Mouse (Mus musculus) midbrain, embryonic 15.5 days (tissue): Measurements from ENCODE around the gene Actr3b. TPM values are rescaled to one million over a fixed set of nuclear protein-coding genes. Genes with fewer than 3 reads are reported as not detected.

Experiments used
- ATAC-seq: fragments of 200-750 bp; cut with Nextera tagmentation; replicated peaks from 2 replicates; pipeline ENCODE4 v1.8.0; 2017; ENCODE audit warnings: moderate TSS enrichment
- H3K27ac ChIP-seq: fragments of 300-500 bp; sonication (generic); 2 replicates; pipeline ENCODE4 v1.5.1; 2015; ENCODE audit warnings: mild to moderate bottlenecking, inconsistent platforms
- H3K27me3 ChIP-seq: fragments of 300-500 bp; sonication (generic); replicated peaks from 2 replicates; pipeline ENCODE4 v1.6.1; 2015; ENCODE audit warnings: inconsistent platforms
- H3K36me3 ChIP-seq: fragments of 300-500 bp; sonication (generic); replicated peaks from 2 replicates; pipeline ENCODE4 v1.6.1; 2015; ENCODE audit warnings: inconsistent platforms
- H3K4me1 ChIP-seq: fragments of 300-500 bp; sonication (generic); 2 replicates; pipeline ENCODE4 v1.6.1; 2015; ENCODE audit warnings: inconsistent platforms
- H3K4me2 ChIP-seq: fragments of 300-500 bp; sonication (generic); 2 replicates; pipeline ENCODE4 v1.6.1; 2015; ENCODE audit warnings: inconsistent platforms, mild to moderate bottlenecking, moderate library complexity
- H3K4me3 ChIP-seq: fragments of 300-500 bp; sonication (generic); 2 replicates; pipeline ENCODE4 v1.5.1; 2015; ENCODE audit warnings: mild to moderate bottlenecking, inconsistent platforms
- H3K9ac ChIP-seq: fragments of 300-500 bp; sonication (generic); 2 replicates; pipeline ENCODE4 v1.6.1; 2015; ENCODE audit warnings: mild to moderate bottlenecking, inconsistent platforms
- H3K9me3 ChIP-seq: fragments of 300-500 bp; sonication (generic); 2 replicates; pipeline ENCODE4 v1.6.1; 2016; ENCODE audit warnings: inconsistent platforms
- WGBS: fragments of 180-500 bp; shearing (Covaris S2); methylation state at CpG from one replicate; pipeline ENCODE4 v1.1.7; 2015; ENCODE audit warnings: mixed read lengths; 5-methylcytosine and 5-hydroxymethylcytosine counted together
- polyA plus RNA-seq: library from polyadenylated mRNA; unstranded; fragments of >200 nt; fragmentation: Nextera tagmentation; extraction: Ambion mirVana; gene quantifications from 2 replicates; pipeline ENCODE4 v1.2.1, GENCODE M21; 2015

The Actr3b gene
- polyA plus RNA-seq, 1 experiment from 2014 or later: 35.1 TPM

- Histone ChIP-seq H3K9ac (no peak overlapping the region), H3K27me3 (no peaks in the 10 kb centered on the region), H3K9me3 (no peaks in the 10 kb centered on the region), H3K4me1 (no peaks in the 10 kb centered on the region), H3K27ac (no peak overlapping the region), H3K36me3 (no peaks in the 10 kb centered on the region), H3K4me3 (no peak overlapping the region), H3K4me2 (no peak overlapping the region)
- WGBS: 78% methylated on average over 6 of the region's 6 CpGs
- no peak for ATAC-seq
Measured at GRCm38 (mm10) chr5:25800929-25801328, 41.1 kb downstream of the Actr3b start.

DNA sequence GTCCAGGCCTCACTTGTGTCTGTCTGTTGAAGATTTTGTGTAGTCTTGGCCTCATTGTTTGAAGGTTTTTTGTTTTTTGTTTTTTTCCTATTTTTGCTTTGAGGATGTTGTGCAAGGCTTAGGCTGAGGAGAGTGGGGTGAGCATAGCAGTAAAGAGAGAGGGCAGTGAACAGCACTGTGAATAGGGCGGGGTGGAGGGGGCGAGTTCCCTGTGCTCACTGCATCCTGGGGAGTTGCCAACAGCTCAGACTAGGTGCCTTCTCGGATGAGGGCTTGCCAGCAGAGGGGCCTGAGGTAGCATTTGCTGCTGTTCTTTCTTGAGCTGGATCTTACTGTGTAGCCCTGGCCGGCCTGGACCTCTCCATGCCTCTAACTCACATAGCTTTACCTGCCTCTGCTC lies 41.9 kb downstream of the Actr3b start:
- ATAC-seq: no peak
- no peaks in the 10 kb centered on the region for H3K27me3 ChIP-seq
- H3K9ac ChIP-seq: no peak overlapping the region
- 71% methylated on average over 4 of the region's 4 CpGs for WGBS
- no peak overlapping the region for H3K4me3 ChIP-seq
- H3K36me3 ChIP-seq: no peaks in the 10 kb centered on the region
- no peak overlapping the region for H3K27ac ChIP-seq
- H3K4me2 ChIP-seq: no peak overlapping the region
- H3K9me3 ChIP-seq: no peaks in the 10 kb centered on the region
- no peaks in the 10 kb centered on the region for H3K4me1 ChIP-seq

DNA sequence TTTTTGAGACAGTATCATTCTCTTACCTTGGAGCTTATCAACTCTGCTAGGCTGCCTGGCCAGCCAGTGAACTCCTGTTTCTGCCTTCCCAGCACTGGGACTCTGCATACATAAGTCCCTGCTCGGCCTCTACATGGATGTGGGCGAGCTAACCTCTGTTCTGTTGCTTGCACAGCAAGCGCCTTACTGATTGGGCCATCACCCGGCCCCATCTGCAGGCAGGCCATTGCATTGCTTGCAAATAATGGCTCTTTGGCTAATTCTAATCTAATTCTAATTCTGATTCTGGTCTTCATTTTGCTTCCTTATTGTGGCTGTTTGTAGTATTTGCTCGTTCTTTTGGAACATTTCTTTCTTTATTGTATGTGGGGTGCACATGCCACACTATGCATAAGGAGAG lies 44.8 kb downstream of the Actr3b start:
- Histone ChIP-seq H3K4me2 (no peak overlapping the region), H3K36me3 (no peaks in the 10 kb centered on the region), H3K27me3 (no peaks in the 10 kb centered on the region), H3K27ac (no peak overlapping the region), H3K9ac (no peak overlapping the region), H3K9me3 (no peaks in the 10 kb centered on the region), H3K4me3 (no peak overlapping the region), H3K4me1 (no peaks in the 10 kb centered on the region)
- ATAC-seq: no peak
- WGBS: 75% methylated on average over 5 of the region's 5 CpGs

- H3K4me1 ChIP-seq: no peaks in the 10 kb centered on the region
- no peak for ATAC-seq
- H3K36me3 ChIP-seq: no peaks in the 10 kb centered on the region
- H3K27me3 ChIP-seq: no peaks in the 10 kb centered on the region
- WGBS: 45% methylated on average over 6 of the region's 6 CpGs
- H3K9me3 ChIP-seq: no peaks in the 10 kb centered on the region
- no peak overlapping the region for H3K4me3 ChIP-seq
- H3K9ac ChIP-seq: no peak overlapping the region
- H3K4me2 ChIP-seq: no peak overlapping the region
- no peak overlapping the region for H3K27ac ChIP-seq
Measured at GRCm38 (mm10) chr5:25812922-25813321, 53.1 kb downstream of the Actr3b start.

GRCm38 (mm10) chr5:25829308-25830094 lies 69.7 kb downstream of the Actr3b start:
- 74% methylated on average over 16 of the region's 16 CpGs for WGBS

GRCm38 (mm10) chr5:25830802-25831201 lies 71.0 kb downstream of the Actr3b start:
- Histone ChIP-seq H3K27ac (no peak overlapping the region), H3K4me1 (no peaks in the 10 kb centered on the region), H3K4me2 (no peak overlapping the region), H3K36me3 (no peaks in the 10 kb centered on the region), H3K27me3 (no peaks in the 10 kb centered on the region), H3K9ac (no peak overlapping the region), H3K4me3 (no peak overlapping the region), H3K9me3 (no peaks in the 10 kb centered on the region)
- 72% methylated on average over 3 of the region's 3 CpGs for whole genome bisulfite sequencing
- ATAC-seq: no peak

More at GRCm38 (mm10) chr5:25829308-25830094, 69.7 kb downstream of the Actr3b start:
- Histone ChIP-seq H3K9me3 (no peaks in the 10 kb centered on the region), H3K4me1 (no peaks in the 10 kb centered on the region), H3K9ac (no peak overlapping the region), H3K4me2 (no peak overlapping the region), H3K27ac (no peak overlapping the region), H3K4me3 (no peak overlapping the region), H3K27me3 (no peaks in the 10 kb centered on the region), H3K36me3 (no peaks in the 10 kb centered on the region)
- no peak for ATAC-seq

DNA sequence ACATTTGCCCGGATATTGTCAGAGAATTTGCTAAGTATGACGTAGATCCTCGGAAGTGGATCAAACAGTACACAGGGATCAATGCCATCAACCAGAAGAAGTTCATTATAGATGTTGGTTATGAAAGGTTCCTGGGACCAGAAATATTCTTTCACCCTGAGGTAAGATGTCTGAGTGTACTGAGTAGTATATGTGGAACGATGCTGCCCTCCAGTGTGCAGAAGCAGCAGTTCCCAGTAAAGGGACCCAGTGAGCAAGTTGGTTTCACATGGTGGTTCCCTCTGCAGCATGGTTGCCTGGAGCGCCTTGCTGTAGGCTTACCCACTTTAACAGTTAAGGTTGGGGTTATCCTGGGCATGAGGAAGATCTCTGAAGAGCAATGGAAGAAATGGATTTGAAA lies 71.8 kb downstream of the Actr3b start:
- Histone ChIP-seq H3K27ac (no peak overlapping the region), H3K9me3 (no peaks in the 10 kb centered on the region), H3K4me3 (no peak overlapping the region), H3K36me3 (no peaks in the 10 kb centered on the region), H3K4me2 (no peak overlapping the region), H3K4me1 (no peaks in the 10 kb centered on the region), H3K27me3 (no peaks in the 10 kb centered on the region), H3K9ac (no peak overlapping the region)
- 69% methylated on average over 5 of the region's 5 CpGs for WGBS
- ATAC-seq: peak; percentile 89

- Histone ChIP-seq H3K9me3 (no peaks in the 10 kb centered on the region), H3K36me3 (no peaks in the 10 kb centered on the region), H3K4me2 (no peak overlapping the region), H3K4me3 (no peak overlapping the region), H3K9ac (no peak overlapping the region), H3K27ac (no peak overlapping the region), H3K4me1 (no peaks in the 10 kb centered on the region), H3K27me3 (no peaks in the 10 kb centered on the region)
- WGBS: 32% methylated on average over 4 of the region's 4 CpGs
- peak; percentile 40; the same call in 1 of the 2 replicates for ATAC-seq
Measured at GRCm38 (mm10) chr5:25839400-25839799, 79.6 kb downstream of the Actr3b start.

- no peak for ATAC-seq
- Histone ChIP-seq H3K4me1 (no peaks in the 10 kb centered on the region), H3K4me2 (no peak overlapping the region), H3K36me3 (no peaks in the 10 kb centered on the region), H3K27ac (no peak overlapping the region), H3K4me3 (no peak overlapping the region), H3K9me3 (no peaks in the 10 kb centered on the region), H3K9ac (no peak overlapping the region), H3K27me3 (no peaks in the 10 kb centered on the region)
- WGBS: 95% methylated on average over 6 of the region's 6 CpGs
Measured at GRCm38 (mm10) chr5:25846558-25846957, 86.8 kb downstream of the Actr3b start.

DNA sequence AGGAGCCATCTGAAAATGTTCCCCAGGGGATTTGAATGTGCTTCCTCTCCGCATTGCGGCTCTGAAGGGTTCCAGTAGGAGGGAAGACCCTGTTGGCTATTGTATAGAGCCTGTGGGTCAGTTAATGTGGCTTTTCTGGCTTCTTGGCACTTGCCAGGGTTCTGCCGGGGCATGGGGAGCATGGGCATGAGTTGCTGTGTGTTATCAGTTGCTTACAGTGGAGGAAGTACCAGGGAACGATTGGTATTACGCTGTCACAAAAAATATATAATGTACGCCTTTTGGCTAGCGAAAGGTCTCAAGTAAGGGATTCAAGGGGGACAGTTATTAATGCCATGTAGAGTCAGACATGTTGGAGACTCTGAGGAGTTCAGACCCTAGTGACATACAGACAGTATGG lies 87.4 kb downstream of the Actr3b start:
- Histone ChIP-seq H3K9me3 (no peaks in the 10 kb centered on the region), H3K4me2 (no peak overlapping the region), H3K27me3 (no peaks in the 10 kb centered on the region), H3K36me3 (no peaks in the 10 kb centered on the region), H3K9ac (no peak overlapping the region), H3K4me1 (no peaks in the 10 kb centered on the region), H3K4me3 (no peak overlapping the region), H3K27ac (no peak overlapping the region)
- WGBS: 88% methylated on average over 7 of the region's 7 CpGs
- ATAC-seq: no peak

- Histone ChIP-seq H3K9me3 (no peaks in the 10 kb centered on the region), H3K4me1 (no peaks in the 10 kb centered on the region), H3K4me3 (no peak overlapping the region), H3K36me3 (no peaks in the 10 kb centered on the region), H3K27ac (no peak overlapping the region), H3K27me3 (no peaks in the 10 kb centered on the region), H3K4me2 (no peak overlapping the region), H3K9ac (no peak overlapping the region)
- WGBS: 50% methylated on average over 9 of the region's 9 CpGs
- 0 out of 2 replicates have a peak, but pooled peaks have one; percentile 50 for ATAC-seq
Measured at GRCm38 (mm10) chr5:25848058-25848457, 88.3 kb downstream of the Actr3b start.

DNA sequence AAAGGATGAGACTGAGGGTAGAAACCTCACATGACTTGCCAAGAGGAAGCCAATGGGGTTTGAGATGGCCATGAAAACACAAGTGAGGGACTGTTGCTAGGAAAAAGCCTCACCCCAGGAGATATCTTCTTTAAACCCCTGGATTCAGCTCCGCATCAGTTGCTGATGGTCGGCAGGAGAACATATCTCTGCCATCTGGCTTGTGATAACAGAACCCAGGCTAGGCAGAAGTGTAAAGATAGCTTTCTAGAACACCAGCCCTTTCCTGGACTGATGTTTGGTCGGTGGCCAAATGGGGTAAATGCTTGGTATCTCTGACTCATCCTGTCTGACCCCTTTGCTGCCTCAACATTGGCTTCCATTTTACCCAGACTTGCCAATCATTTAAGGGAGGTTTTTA lies 106.4 kb downstream of the Actr3b start:
- Histone ChIP-seq H3K4me2 (no peak overlapping the region), H3K9me3 (no peaks in the 10 kb centered on the region), H3K27ac (no peak overlapping the region), H3K9ac (no peak overlapping the region), H3K4me3 (no peak overlapping the region), H3K27me3 (no peaks in the 10 kb centered on the region), H3K36me3 (no peaks in the 10 kb centered on the region), H3K4me1 (peaks cover 17% of the 10 kb centered on the region; the same call in 1 of the 2 replicates)
- 82% methylated on average over 3 of the region's 3 CpGs for WGBS
- ATAC-seq: no peak

DNA sequence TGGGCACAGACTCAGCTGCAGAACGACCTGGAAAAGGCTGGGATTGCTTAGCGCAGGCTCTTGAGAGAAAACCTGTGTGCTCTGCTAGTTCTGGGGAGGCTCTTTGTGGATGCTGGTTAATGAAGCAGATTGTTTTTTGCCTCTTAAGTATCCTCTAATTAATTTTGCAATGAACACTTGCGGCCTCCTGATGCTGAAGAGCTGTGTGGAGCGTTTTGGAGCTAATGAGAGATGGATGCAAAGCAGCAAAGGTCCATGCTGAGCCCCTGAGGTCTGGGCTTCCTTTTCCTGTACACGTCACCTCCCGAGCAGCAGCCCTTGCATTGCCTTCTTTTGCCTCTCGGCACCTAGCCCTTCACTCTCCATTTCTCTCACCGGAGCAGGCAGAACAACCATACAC lies 110.1 kb downstream of the Actr3b start:
- WGBS: 58% methylated on average over 8 of the region's 8 CpGs
- no peak for ATAC-seq
- Histone ChIP-seq H3K27me3 (no peaks in the 10 kb centered on the region), H3K36me3 (no peaks in the 10 kb centered on the region), H3K27ac (peak overlapping the region; percentile 27), H3K9ac (no peak overlapping the region), H3K4me1 (peaks cover 22% of the 10 kb centered on the region; the same call in 1 of the 2 replicates), H3K4me2 (no peak overlapping the region), H3K9me3 (no peaks in the 10 kb centered on the region), H3K4me3 (no peak overlapping the region)
